Mouse (Mus musculus): ENCODE data around the gene Cd38. TPM values are rescaled to one million over a fixed set of nuclear protein-coding genes. Genes with fewer than 3 reads are reported as not detected.
A peak's percentile ranks its signal among the peaks of the same experiment; 100 is the strongest.

The Cd38 gene
- total RNA-seq, 1 experiment from 2014 or later = 14.7 TPM

- ATAC-seq (replicated peaks; ENCODE audit: insufficient number of reproducible peaks, low FRiP score, low TSS enrichment, poor library complexity, severe bottlenecking) = no peak
Observed at GRCm38 (mm10) chr5:43853096-43853867, 15.1 kb upstream of the Cd38 start.

DNA sequence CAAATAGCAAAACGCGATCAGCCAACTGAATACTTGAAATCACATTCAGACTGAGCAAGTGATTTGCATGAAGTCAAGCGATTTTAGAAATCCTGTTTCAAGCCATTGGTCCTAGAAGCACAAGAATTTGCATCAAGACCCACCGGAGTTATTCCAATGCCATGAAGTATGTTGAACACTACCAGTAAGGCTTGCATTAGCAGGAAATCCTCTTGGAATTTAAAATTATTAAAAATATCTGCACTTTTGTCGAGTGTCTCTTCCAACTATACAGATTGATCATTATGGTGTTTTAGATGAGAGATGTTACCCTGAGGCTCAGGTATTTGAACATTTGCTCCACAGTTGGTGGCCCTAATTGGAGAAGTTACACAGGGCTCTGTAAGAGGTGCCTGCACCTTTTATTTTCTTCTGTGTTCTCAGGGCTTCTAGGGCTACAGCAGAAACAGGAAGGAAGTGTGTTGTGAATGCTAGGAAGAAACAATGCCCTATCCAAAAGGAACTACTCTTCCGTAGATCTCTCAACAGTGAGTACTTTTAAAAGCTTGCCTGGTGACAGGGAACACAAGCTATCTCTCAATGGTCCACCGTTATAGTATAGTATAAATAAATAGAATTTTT is 14.4 kb upstream of the Cd38 start:
- no peak for ATAC-seq (replicated peaks; ENCODE audit: insufficient number of reproducible peaks, low FRiP score, low TSS enrichment, poor library complexity, severe bottlenecking)

GRCm38 (mm10) chr5:43855769-43856168 is 12.6 kb upstream of the Cd38 start:
- ATAC-seq (replicated peaks; ENCODE audit: insufficient number of reproducible peaks, low FRiP score, low TSS enrichment, poor library complexity, severe bottlenecking) = peak; percentile 58; the same call in 1 of the 2 replicates

DNA sequence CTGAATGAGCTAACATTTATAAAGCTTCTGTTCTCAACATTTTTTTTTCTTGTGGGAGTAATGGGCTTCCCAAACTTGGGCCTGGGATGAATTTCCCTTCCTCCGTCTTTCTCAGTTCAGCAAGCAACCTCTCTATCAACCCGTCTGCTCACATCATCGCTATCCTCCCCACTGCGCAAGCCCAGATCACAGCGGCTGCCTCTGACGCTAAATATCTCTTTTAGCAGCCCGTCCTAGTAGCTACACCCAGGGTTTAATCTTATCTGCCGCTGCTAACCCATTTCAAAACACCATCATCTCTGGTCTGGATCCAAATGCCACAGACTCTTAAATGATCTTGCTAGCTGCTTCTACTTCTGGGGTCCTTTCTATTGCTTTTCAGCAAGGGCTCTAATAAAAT is 8.7 kb upstream of the Cd38 start:
- ATAC-seq (replicated peaks; ENCODE audit: insufficient number of reproducible peaks, low FRiP score, low TSS enrichment, poor library complexity, severe bottlenecking) = no peak

DNA sequence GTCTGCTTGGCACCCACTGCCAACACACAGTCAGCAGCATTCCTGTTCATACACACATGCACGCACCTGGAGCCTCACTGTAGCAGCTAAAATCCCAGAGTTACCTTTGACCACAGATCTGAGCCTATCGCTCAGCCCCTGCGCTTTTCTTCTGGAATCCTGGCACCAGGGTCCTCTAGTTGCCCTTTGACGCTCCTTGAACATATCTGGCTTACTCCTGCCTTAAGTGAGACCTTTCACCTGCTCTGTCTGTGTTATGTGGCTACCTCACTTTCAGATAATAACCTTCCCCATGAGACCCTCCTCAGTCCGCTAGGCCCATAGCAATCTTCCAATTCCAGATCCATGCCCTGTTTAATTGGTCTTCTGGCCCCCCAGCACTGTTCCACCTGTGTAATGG is 8.3 kb upstream of the Cd38 start:
- ATAC-seq (replicated peaks; ENCODE audit: insufficient number of reproducible peaks, low FRiP score, low TSS enrichment, poor library complexity, severe bottlenecking) = no peak

GRCm38 (mm10) chr5:43860670-43861431 is 7.5 kb upstream of the Cd38 start:
- no peak for ATAC-seq (replicated peaks; ENCODE audit: insufficient number of reproducible peaks, low FRiP score, low TSS enrichment, poor library complexity, severe bottlenecking)

DNA sequence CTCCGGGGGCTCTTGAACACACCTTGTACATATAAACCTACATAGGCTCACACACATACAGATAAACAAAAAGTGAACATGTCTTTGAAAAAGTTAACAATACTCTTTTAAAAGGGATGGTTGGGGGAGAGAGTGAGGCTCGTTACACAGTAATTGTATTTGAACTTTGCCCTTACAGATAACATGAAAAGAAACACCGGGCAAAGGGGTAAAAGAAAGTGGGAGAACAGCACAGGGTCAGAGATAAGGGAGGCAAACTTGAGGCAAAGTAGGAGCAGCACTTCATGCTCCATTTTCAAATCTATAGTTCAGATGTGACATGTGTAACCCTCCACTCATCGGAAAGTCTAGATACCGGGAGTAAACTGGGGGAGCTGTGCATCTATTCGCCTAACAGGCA is 4.7 kb upstream of the Cd38 start:
- no peak for ATAC-seq (replicated peaks; ENCODE audit: insufficient number of reproducible peaks, low FRiP score, low TSS enrichment, poor library complexity, severe bottlenecking)

DNA sequence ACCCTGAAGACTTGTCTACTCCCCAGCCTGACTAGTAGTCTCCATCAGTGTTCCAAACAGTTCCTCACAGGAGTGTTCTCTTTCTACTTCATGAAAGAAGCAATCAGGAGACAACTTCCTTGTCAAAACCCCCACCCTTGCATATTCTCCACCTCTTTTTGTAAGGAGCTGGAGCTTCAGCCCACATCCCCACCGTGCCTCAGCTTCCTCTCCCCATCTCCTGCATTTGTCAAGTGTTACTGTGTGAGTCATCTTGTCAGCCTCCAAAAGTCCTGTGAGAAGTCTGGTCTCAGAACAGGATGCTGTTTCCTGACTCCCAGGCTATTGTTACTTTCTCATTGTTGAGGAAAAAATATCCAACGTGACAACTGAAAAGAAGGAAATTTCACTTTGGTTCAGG is 3.0 kb upstream of the Cd38 start:
- no peak for ATAC-seq (replicated peaks; ENCODE audit: insufficient number of reproducible peaks, low FRiP score, low TSS enrichment, poor library complexity, severe bottlenecking)

DNA sequence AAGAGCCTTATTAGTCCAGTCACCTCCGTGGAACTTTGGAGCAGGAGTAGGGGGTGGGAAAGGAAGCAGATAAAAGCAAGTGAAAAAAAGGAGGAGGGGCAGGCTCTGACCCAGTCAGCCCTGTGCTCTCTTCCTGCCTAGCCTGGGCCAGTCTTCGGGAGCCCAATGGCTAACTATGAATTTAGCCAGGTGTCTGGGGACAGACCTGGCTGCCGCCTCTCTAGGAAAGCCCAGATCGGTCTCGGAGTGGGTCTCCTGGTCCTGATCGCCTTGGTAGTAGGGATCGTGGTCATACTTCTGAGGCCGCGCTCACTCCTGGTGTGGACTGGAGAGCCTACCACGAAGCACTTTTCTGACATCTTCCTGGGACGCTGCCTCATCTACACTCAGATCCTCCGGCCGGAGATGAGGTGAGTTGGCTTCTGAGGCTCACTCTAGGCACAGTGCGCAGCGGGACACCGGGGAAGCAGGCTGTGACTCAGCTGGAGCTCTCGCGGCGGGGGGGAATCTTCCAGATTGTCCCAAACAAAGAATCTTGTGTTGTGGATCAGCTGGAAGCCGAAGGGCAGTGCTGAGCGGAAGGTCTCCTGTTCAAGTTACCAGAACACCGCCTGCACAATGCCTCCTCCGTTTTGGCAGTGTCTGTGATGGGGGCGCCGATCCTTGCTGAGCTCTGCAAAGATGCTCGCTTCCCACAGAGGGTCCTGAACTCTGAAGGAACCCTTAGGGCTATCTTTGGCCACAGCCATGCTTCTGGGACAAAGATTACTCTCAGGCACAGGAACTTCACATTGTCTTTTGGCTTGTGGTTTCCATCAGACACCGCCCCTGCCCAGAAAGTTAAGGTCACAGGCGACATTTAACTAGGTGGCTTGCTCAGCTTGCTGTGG is 603 bp downstream of the Cd38 start:
- peak; percentile 43; the same call in 1 of the 2 replicates for ATAC-seq (replicated peaks; ENCODE audit: insufficient number of reproducible peaks, low FRiP score, low TSS enrichment, poor library complexity, severe bottlenecking)

- ATAC-seq (replicated peaks; ENCODE audit: insufficient number of reproducible peaks, low FRiP score, low TSS enrichment, poor library complexity, severe bottlenecking) = no peak
Observed at GRCm38 (mm10) chr5:43871845-43872244, 3.5 kb downstream of the Cd38 start.

DNA sequence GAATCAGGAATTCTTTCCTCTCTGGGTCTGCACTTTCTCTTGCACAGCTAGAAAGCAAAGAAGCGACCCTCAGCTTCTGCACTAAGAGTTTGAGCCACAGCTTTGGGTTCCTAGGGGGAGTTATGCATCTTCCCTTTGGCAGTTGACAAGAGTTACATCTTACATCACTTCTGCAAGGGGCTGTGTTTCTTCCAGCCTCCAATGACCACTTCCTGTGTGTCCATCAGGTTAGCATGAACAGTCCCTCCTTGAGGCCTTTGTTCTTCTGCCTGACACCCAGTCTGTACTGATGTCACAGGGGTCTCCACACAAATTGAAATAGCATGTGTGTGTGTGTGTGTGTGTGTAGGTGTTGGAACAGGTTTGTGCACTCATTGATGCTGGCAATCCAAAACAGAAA is 4.3 kb downstream of the Cd38 start:
- no peak for ATAC-seq (replicated peaks; ENCODE audit: insufficient number of reproducible peaks, low FRiP score, low TSS enrichment, poor library complexity, severe bottlenecking)

DNA sequence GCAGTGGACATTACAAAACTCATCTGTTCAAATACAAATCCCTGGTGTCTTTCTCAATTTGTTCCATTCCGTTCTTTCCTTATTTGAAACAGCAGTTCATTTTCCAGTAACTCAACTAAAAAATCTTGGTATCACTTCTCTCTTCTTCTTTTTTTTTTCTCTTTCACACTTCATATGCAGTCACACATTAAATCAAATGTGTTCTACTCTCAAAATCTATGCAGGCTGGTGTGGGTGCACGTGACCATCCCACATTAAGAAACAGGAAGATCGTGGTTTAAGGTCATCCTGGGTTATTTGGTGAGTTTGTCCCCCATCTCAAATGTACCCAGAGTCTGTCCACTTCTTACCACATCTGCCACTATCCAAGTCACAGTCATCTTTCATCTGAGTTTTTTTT is 13.7 kb downstream of the Cd38 start:
- peak; percentile 66 for ATAC-seq (replicated peaks; ENCODE audit: insufficient number of reproducible peaks, low FRiP score, low TSS enrichment, poor library complexity, severe bottlenecking)

- peak; percentile 67 for ATAC-seq (replicated peaks; ENCODE audit: insufficient number of reproducible peaks, low FRiP score, low TSS enrichment, poor library complexity, severe bottlenecking)
Observed at GRCm38 (mm10) chr5:43885060-43885820, 16.9 kb downstream of the Cd38 start.

- ATAC-seq (replicated peaks; ENCODE audit: insufficient number of reproducible peaks, low FRiP score, low TSS enrichment, poor library complexity, severe bottlenecking) = peak; percentile 52; the same call in 1 of the 2 replicates
Observed at GRCm38 (mm10) chr5:43892386-43892785, 24.0 kb downstream of the Cd38 start.

GRCm38 (mm10) chr5:43894113-43894512 is 25.8 kb downstream of the Cd38 start:
- peak; percentile 72 for ATAC-seq (replicated peaks; ENCODE audit: insufficient number of reproducible peaks, low FRiP score, low TSS enrichment, poor library complexity, severe bottlenecking)

GRCm38 (mm10) chr5:43895931-43896330 is 27.6 kb downstream of the Cd38 start:
- ATAC-seq (replicated peaks; ENCODE audit: insufficient number of reproducible peaks, low FRiP score, low TSS enrichment, poor library complexity, severe bottlenecking) = no peak

- no peak for ATAC-seq (replicated peaks; ENCODE audit: insufficient number of reproducible peaks, low FRiP score, low TSS enrichment, poor library complexity, severe bottlenecking)
Observed at GRCm38 (mm10) chr5:43904685-43905084, 36.3 kb downstream of the Cd38 start.

GRCm38 (mm10) chr5:43909213-43909612 is 40.9 kb downstream of the Cd38 start:
- no peak for ATAC-seq (replicated peaks; ENCODE audit: insufficient number of reproducible peaks, low FRiP score, low TSS enrichment, poor library complexity, severe bottlenecking)
